Mouse (Mus musculus): ENCODE measurements around the gene Tango2.
"Not testable (repeated sequence)": the region's sequence is repeated elsewhere in the genome, so short reads cannot be mapped to it uniquely, and the experiment has no call there.

The Tango2 gene

GRCm38 (mm10) chr16:18342650-18343570, 5.0 kb downstream of the Tango2 start:
- DNase-seq (ENCODE audit: low spot score in 2 of 2), result no peak

- no peak for DNase-seq (ENCODE audit: low spot score in 2 of 2)
Observed at GRCm38 (mm10) chr16:18342076-18342475, 5.8 kb downstream of the Tango2 start.

- DNase-seq (ENCODE audit: low spot score in 2 of 2), result no peak
Observed at GRCm38 (mm10) chr16:18341605-18342004, 6.3 kb downstream of the Tango2 start.

- DNase-seq (ENCODE audit: low spot score in 2 of 2), result no peak
Observed at GRCm38 (mm10) chr16:18339866-18340265, 8.0 kb downstream of the Tango2 start.

- no peak for DNase-seq (ENCODE audit: low spot score in 2 of 2)
Observed at GRCm38 (mm10) chr16:18337261-18337660, 10.6 kb downstream of the Tango2 start.

- no peak for DNase-seq (ENCODE audit: low spot score in 2 of 2)
Observed at GRCm38 (mm10) chr16:18335981-18336380, 11.9 kb downstream of the Tango2 start.

GRCm38 (mm10) chr16:18333976-18334375, 13.9 kb downstream of the Tango2 start:
- DNase-seq (ENCODE audit: low spot score in 2 of 2), result no peak

- no peak for DNase-seq (ENCODE audit: low spot score in 2 of 2)
Observed at GRCm38 (mm10) chr16:18328524-18328923, 19.4 kb downstream of the Tango2 start.

- no peak for DNase-seq (ENCODE audit: low spot score in 2 of 2)
Observed at GRCm38 (mm10) chr16:18327936-18328335, 20.0 kb downstream of the Tango2 start.

- no peak for DNase-seq (ENCODE audit: low spot score in 2 of 2)
Observed at GRCm38 (mm10) chr16:18325741-18326140, 22.2 kb downstream of the Tango2 start.

GRCm38 (mm10) chr16:18324031-18324430, 23.9 kb downstream of the Tango2 start:
- no peak for DNase-seq (ENCODE audit: low spot score in 2 of 2)

GRCm38 (mm10) chr16:18323460-18323859, 24.4 kb downstream of the Tango2 start:
- DNase-seq (ENCODE audit: low spot score in 2 of 2), result no peak

- DNase-seq (ENCODE audit: low spot score in 2 of 2), result no peak
Observed at GRCm38 (mm10) chr16:18321443-18321842, 26.5 kb downstream of the Tango2 start.

GRCm38 (mm10) chr16:18318992-18319391, 28.9 kb downstream of the Tango2 start:
- no peak for DNase-seq (ENCODE audit: low spot score in 2 of 2)

GRCm38 (mm10) chr16:18308159-18308558, 39.7 kb downstream of the Tango2 start:
- DNase-seq (ENCODE audit: low spot score in 2 of 2), result no peak

GRCm38 (mm10) chr16:18289614-18290013, 58.3 kb downstream of the Tango2 start:
- not testable (repeated sequence) for DNase-seq (ENCODE audit: low spot score in 2 of 2)

GRCm38 (mm10) chr16:18289067-18289588, 58.8 kb downstream of the Tango2 start, which contains the start of gene Dgcr8:
TSS of gene Dgcr8 (minus strand) at chr16:18289246.
- peak; percentile 95 to 98 for DNase-seq (ENCODE audit: low spot score in 2 of 2)

GRCm38 (mm10) chr16:18288581-18289061, 59.3 kb downstream of the Tango2 start:
- no peak for DNase-seq (ENCODE audit: low spot score in 2 of 2)

GRCm38 (mm10) chr16:18288166-18288565, 59.7 kb downstream of the Tango2 start:
- DNase-seq (ENCODE audit: low spot score in 2 of 2), result no peak

GRCm38 (mm10) chr16:18275166-18275565, 72.7 kb downstream of the Tango2 start:
- DNase-seq (ENCODE audit: low spot score in 2 of 2), result no peak

GRCm38 (mm10) chr16:18268182-18268581, 79.7 kb downstream of the Tango2 start:
- DNase-seq (ENCODE audit: low spot score in 2 of 2), result no peak

GRCm38 (mm10) chr16:18265024-18265423, 82.9 kb downstream of the Tango2 start:
- DNase-seq (ENCODE audit: low spot score in 2 of 2), result no peak

GRCm38 (mm10) chr16:18258221-18258620, 89.7 kb downstream of the Tango2 start, which contains the start of gene Gm49776:
TSS of gene Gm49776 (minus strand) at chr16:18258321.
- no peak for DNase-seq (ENCODE audit: low spot score in 2 of 2)

All from left cerebral cortex, adult 9 months (tissue).